Mouse (Mus musculus) heart, embryonic 14.5 days (tissue): ENCODE data around the gene Cabp7. TPM values are rescaled to one million over a fixed set of nuclear protein-coding genes. Genes with fewer than 3 reads are reported as not detected.

Experiments
- ATAC-seq: fragments of 200-750 bp; cut with Nextera tagmentation; 2 replicates; pipeline ENCODE4 v1.8.0; 2017; ENCODE audit warnings: low read depth, moderate TSS enrichment; ENCODE audit not compliant: insufficient number of reproducible peaks, insufficient read depth, low FRiP score
- H3K27ac ChIP-seq, 2 experiments: fragments of 200-500 bp in 1 of 2; fragments of 300-500 bp in 1 of 2; sonication (generic) in 1 of 2; replicated peaks in 1 of 2; 2 replicates each; pipeline ENCODE4 v1.5.1; 2012 to 2014; ENCODE audit warnings: low read depth in 2 of 2, low read length in 2 of 2, control low read depth in 1 of 2, mild to moderate bottlenecking in 1 of 2, mixed read lengths in 1 of 2; ENCODE audit not compliant: control insufficient read depth in 1 of 2, insufficient read depth in 1 of 2
- H3K27me3 ChIP-seq: fragments of 300-500 bp; sonication (generic); 2 replicates; pipeline ENCODE4 v1.6.1; 2014; ENCODE audit warnings: mild to moderate bottlenecking, low read length, control low read depth; ENCODE audit not compliant: control insufficient read depth, insufficient read depth
- H3K36me3 ChIP-seq: fragments of 300-500 bp; sonication (generic); 2 replicates; pipeline ENCODE4 v1.6.1; 2014; ENCODE audit warnings: mild to moderate bottlenecking, control low read depth, low read length, mixed read lengths; ENCODE audit not compliant: control insufficient read depth, insufficient read depth
- H3K4me1 ChIP-seq, 2 experiments: fragments of 200-500 bp in 1 of 2; fragments of 300-500 bp in 1 of 2; sonication (generic) in 1 of 2; 2 replicates each; pipeline ENCODE4 v1.6.1; 2012 to 2014; ENCODE audit warnings: low read length in 2 of 2, control low read depth in 1 of 2, mixed read lengths in 1 of 2; ENCODE audit not compliant: control insufficient read depth in 2 of 2, insufficient read depth in 2 of 2
- H3K4me2 ChIP-seq: fragments of 300-500 bp; sonication (generic); 2 replicates; pipeline ENCODE4 v1.6.1; 2014; ENCODE audit warnings: mild to moderate bottlenecking, low read length
- H3K4me3 ChIP-seq, 2 experiments: fragments of 200-500 bp in 1 of 2; fragments of 300-500 bp in 1 of 2; sonication (generic) in 1 of 2; 2 replicates each; pipeline ENCODE4 v1.5.1; 2012 to 2014; ENCODE audit warnings: low read length in 2 of 2, mild to moderate bottlenecking in 2 of 2, control low read depth in 1 of 2, low read depth in 1 of 2, moderate library complexity in 1 of 2; ENCODE audit not compliant: control insufficient read depth in 1 of 2, insufficient read depth in 1 of 2
- H3K9ac ChIP-seq: fragments of 300-500 bp; sonication (generic); 2 replicates; pipeline ENCODE4 v1.6.1; 2014; ENCODE audit warnings: mild to moderate bottlenecking, low read length
- H3K9me3 ChIP-seq: fragments of 300-500 bp; sonication (generic); 2 replicates; pipeline ENCODE4 v1.6.1; 2016; ENCODE audit warnings: low read length, control low read depth; ENCODE audit not compliant: control insufficient read depth
- WGBS: fragments of 180-500 bp; shearing (Covaris S2); extraction: QIAGEN DNeasy Blood & Tissue Kit; methylation state at CpG from one replicate; pipeline ENCODE4 v1.1.7; 2014; 5-methylcytosine and 5-hydroxymethylcytosine counted together
- polyA plus RNA-seq: library from polyadenylated mRNA; unstranded; fragments of >200 nt; fragmentation: Nextera tagmentation; extraction: Ambion mirVana; gene quantifications from 2 replicates; pipeline ENCODE4 v1.2.1, GENCODE M21; 2014

The Cabp7 gene
- 0.08 and 0.11 TPM in 2 replicates for polyA plus RNA-seq

GRCm38 (mm10) chr11:4746733-4747132 is at the start of gene Cabp7:
Gene Cabp7, minus strand, starts transcription at chr11:4746778.
- peak within 1 kb of the TSS; percentile 44 to 49 for H3K4me3 ChIP-seq
- no peak within 1 kb of the TSS for H3K9ac ChIP-seq
- H3K27ac ChIP-seq, result no peak within 1 kb of the TSS
- no peaks in the 10 kb centered on the region for H3K9me3 ChIP-seq
- peak within 1 kb of the TSS; percentile 84 for H3K4me2 ChIP-seq
- ATAC-seq, result no peak
- WGBS, result under 1% methylated on average over 30 of the region's 73 CpGs
- no peaks in the 10 kb centered on the region for H3K36me3 ChIP-seq
- peaks cover 95% of the 10 kb centered on the region for H3K27me3 ChIP-seq
- peaks cover 0 to 11% of the 10 kb centered on the region in 2 experiments; a peak in 3 of 4 replicates for H3K4me1 ChIP-seq

GRCm38 (mm10) chr11:4793006-4793405 is 46.4 kb upstream of the Cabp7 start:
- no peaks in the 10 kb centered on the region for H3K9me3 ChIP-seq
- H3K4me2 ChIP-seq, result no peak overlapping the region
- H3K36me3 ChIP-seq, result peaks cover 63% of the 10 kb centered on the region
- no peak overlapping the region for H3K27ac ChIP-seq
- H3K9ac ChIP-seq, result no peak overlapping the region
- no peak overlapping the region for H3K4me3 ChIP-seq
- no peak for ATAC-seq
- 64% methylated on average over 3 of the region's 3 CpGs for WGBS
- H3K4me1 ChIP-seq, result no peaks in the 10 kb centered on the region
- no peaks in the 10 kb centered on the region for H3K27me3 ChIP-seq

- Histone ChIP-seq H3K4me3 (no peak overlapping the region), H3K9ac (no peak overlapping the region), H3K36me3 (peaks cover 72% of the 10 kb centered on the region), H3K4me2 (no peak overlapping the region), H3K27ac (no peak overlapping the region), H3K27me3 (no peaks in the 10 kb centered on the region), H3K9me3 (no peaks in the 10 kb centered on the region), H3K4me1 (no peaks in the 10 kb centered on the region)
- ATAC-seq, result no peak; the same call in 1 of the 2 replicates
- 60% methylated on average over 6 of the region's 6 CpGs for WGBS
Observed at GRCm38 (mm10) chr11:4791549-4791948, 45.0 kb upstream of the Cabp7 start.

GRCm38 (mm10) chr11:4789691-4790090 is 43.1 kb upstream of the Cabp7 start:
- H3K4me2 ChIP-seq, result no peak overlapping the region
- ATAC-seq, result no peak
- no peak overlapping the region for H3K4me3 ChIP-seq
- no peak overlapping the region for H3K27ac ChIP-seq
- no peaks in the 10 kb centered on the region for H3K9me3 ChIP-seq
- H3K9ac ChIP-seq, result no peak overlapping the region
- no peaks in the 10 kb centered on the region for H3K4me1 ChIP-seq
- peaks cover 82% of the 10 kb centered on the region for H3K36me3 ChIP-seq
- WGBS, result 78% methylated on average over 5 of the region's 5 CpGs
- no peaks in the 10 kb centered on the region for H3K27me3 ChIP-seq

- no peak overlapping the region for H3K27ac ChIP-seq
- no peaks in the 10 kb centered on the region for H3K4me1 ChIP-seq
- H3K27me3 ChIP-seq, result no peaks in the 10 kb centered on the region
- no peaks in the 10 kb centered on the region for H3K9me3 ChIP-seq
- H3K9ac ChIP-seq, result no peak overlapping the region
- H3K36me3 ChIP-seq, result peaks cover 89% of the 10 kb centered on the region
- 74% methylated on average over 5 of the region's 5 CpGs for WGBS
- no peak for ATAC-seq
- no peak overlapping the region for H3K4me2 ChIP-seq
- H3K4me3 ChIP-seq, result no peak overlapping the region
Observed at GRCm38 (mm10) chr11:4784629-4785142, 38.1 kb upstream of the Cabp7 start.

DNA sequence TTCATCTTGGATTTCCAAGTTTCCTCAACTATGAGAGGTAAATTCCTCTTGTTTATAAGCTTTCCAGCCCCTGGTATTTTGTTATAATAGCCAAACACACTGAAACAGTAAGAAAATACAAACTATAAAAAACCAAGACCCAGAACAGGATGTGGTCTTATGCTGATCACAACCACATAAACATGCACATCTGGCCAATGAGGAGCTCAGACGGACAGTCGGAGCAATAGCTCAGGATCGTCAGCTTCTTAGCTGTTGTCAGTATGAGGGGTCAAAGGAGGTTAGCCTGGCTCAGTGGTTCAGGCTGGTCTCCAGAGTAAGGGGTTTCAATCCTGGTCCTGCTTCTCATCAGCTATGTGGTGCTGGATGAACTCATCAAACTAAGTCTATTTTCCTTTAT is 36.5 kb upstream of the Cabp7 start:
- 89% methylated on average over 3 of the region's 3 CpGs for WGBS
- no peaks in the 10 kb centered on the region for H3K9me3 ChIP-seq
- no peak overlapping the region for H3K27ac ChIP-seq
- no peak overlapping the region for H3K9ac ChIP-seq
- H3K36me3 ChIP-seq, result peaks cover 84% of the 10 kb centered on the region
- no peak overlapping the region for H3K4me2 ChIP-seq
- H3K27me3 ChIP-seq, result no peaks in the 10 kb centered on the region
- no peak overlapping the region for H3K4me3 ChIP-seq
- H3K4me1 ChIP-seq, result no peaks in the 10 kb centered on the region
- ATAC-seq, result no peak

DNA sequence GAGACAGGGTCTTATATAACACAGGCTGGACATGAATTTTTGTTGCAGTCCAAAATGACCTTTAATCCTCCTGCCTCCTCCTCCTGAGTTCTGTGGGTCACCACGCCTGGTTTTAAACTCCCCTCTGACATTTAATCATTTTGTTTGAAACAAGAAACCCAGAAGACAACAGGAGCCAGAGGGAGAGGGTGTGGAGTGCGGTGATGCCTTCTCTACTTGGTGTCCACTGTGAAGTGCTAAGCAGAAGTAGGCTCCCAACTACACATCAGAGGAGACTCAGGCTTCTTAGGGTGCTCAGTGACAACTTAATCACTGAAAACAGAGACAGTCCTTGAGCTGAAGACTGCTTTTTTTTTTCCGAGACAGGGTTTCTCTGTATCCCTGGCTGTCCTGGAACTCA is 34.3 kb upstream of the Cabp7 start:
- Histone ChIP-seq H3K27ac (no peak overlapping the region), H3K9ac (no peak overlapping the region), H3K4me3 (no peak overlapping the region), H3K4me2 (no peak overlapping the region), H3K9me3 (no peaks in the 10 kb centered on the region), H3K4me1 (no peaks in the 10 kb centered on the region), H3K36me3 (peaks cover 78% of the 10 kb centered on the region), H3K27me3 (no peaks in the 10 kb centered on the region)
- ATAC-seq, result no peak
- 82% methylated on average over 3 of the region's 3 CpGs for WGBS

GRCm38 (mm10) chr11:4772925-4773324 is 26.3 kb upstream of the Cabp7 start:
- Histone ChIP-seq H3K9ac (no peak overlapping the region), H3K36me3 (peaks cover 33% of the 10 kb centered on the region), H3K4me1 (no peaks in the 10 kb centered on the region), H3K9me3 (no peaks in the 10 kb centered on the region), H3K4me3 (no peak overlapping the region), H3K27me3 (no peaks in the 10 kb centered on the region), H3K27ac (no peak overlapping the region), H3K4me2 (no peak overlapping the region)
- no peak for ATAC-seq
- WGBS, result 38% methylated on average over 3 of the region's 3 CpGs
